Mouse (Mus musculus) CH12F3 (cell line): ENCODE measurements around the gene Ppp2r5b.

Experiments used
- in situ Hi-C: fragments of 300-500 bp; cut with MboI; formaldehyde crosslinking; loops from 2 replicates; pipeline ENCODE4 v1.14.3; 2020; ENCODE audit warnings: low sequenced_read_pairs

Ppp2r5b gene

DNA sequence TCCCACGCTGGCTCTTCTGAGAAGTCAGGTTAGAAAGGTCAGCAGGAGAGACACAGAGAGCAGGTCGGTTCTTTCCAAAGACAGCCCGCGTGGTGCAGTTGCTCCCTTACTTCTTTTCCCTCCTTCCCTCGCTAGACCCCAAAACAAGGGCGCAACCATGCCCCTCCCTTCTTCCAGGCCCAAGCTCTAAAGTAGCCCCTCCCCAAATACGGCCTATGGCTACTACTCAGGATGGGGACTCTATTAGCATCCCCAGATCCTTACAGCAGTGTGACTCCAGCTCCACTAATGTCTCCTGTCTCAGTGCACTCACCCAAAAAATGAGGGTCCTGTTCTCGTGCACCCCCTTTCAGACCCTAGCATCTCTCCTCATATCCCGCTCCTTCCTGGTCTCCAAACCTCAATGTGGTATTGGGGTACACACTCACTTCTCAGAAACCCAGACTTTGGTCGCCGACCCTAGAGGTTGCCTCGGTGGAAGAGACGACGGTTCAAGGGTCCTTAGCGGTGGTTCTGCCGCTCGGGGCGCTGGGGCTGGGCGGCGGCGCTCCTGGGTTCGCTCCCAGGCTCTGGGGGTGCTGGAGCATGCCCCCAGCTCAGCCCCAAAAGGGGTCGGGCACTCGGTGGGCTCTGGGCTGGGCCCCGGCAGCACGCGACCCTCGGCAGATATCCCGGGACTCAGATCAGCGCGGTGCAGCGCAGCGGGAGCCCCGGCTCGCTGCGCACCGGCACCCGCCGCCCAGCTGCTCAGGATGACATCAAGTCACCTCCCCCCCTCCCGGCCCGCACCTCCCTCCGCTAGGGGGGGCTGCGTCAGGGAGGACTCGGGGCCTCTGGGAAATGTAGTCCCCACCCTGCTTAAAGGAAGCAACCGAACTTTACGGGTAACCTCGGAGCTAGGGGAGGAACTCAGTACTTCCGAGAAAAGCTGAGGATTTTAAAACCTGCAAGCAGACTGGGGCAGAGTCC lies at the start of gene Ppp2r5b:
TSS of gene Ppp2r5b (minus strand) at position 789 of the 969 bp plus-strand sequence.
- in situ Hi-C loops: no loop called here

DNA sequence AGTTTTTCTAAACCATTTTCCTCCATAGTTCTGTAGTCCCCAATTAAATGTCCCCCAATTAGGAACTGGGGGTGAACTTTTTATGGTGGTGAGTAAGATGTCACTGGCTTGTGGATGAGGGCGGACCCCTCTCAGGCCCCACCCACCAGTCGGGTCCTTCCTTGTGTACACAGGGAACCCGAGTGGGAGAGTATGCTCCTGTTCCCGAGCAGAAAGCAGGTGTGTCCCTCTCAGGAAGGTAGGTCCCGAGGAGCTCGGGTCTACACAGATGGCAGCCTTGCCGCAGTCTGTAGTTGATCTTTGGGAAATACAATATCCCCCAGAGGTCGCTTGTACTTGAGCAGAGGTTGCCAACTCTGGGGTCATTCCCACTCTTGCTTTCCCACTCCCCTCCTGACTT lies 49.6 kb upstream of the Ppp2r5b start:
- in situ Hi-C loops: no loop called here

DNA sequence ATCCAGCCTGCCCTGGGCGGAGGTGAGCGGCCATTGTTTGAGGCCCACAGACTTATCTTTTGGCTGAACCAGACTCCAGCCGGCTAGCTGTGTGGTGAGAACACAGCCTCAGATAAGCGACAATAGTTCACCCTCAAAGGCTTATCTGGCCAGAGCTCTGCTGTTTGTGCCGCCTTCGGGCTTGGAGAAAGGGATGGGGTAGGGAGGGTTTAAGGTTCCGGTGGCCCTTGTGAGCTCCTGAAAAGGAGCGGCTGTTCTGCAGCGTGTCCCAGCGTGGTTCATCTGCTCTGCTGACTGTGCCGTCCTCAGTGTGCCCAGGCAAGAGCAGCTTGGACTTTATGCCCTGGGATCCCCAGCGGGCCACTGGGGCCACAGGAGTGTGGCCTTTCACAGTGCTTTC lies 48.8 kb upstream of the Ppp2r5b start:
- in situ Hi-C loops: no loop called here

DNA sequence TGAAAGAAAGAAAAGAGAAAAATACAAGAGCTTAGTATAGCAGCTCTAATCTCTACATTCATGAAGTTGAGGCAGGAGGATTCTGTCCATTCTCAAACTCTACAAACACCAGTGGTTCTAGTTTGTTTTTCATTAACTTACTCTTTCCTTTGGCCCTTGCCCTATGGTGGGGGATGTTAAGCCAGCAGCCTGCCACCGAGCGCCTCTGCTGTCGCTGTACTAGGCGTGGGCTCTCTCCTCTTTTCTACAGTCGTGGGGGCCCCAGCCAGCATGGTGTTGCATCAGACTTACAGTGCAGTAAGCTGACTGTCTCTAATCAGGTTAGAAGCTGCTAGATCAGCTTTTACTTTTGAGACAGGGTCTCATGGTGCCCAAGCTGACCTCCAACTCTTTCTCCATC lies 47.3 kb upstream of the Ppp2r5b start:
- in situ Hi-C loops: no loop called here

DNA sequence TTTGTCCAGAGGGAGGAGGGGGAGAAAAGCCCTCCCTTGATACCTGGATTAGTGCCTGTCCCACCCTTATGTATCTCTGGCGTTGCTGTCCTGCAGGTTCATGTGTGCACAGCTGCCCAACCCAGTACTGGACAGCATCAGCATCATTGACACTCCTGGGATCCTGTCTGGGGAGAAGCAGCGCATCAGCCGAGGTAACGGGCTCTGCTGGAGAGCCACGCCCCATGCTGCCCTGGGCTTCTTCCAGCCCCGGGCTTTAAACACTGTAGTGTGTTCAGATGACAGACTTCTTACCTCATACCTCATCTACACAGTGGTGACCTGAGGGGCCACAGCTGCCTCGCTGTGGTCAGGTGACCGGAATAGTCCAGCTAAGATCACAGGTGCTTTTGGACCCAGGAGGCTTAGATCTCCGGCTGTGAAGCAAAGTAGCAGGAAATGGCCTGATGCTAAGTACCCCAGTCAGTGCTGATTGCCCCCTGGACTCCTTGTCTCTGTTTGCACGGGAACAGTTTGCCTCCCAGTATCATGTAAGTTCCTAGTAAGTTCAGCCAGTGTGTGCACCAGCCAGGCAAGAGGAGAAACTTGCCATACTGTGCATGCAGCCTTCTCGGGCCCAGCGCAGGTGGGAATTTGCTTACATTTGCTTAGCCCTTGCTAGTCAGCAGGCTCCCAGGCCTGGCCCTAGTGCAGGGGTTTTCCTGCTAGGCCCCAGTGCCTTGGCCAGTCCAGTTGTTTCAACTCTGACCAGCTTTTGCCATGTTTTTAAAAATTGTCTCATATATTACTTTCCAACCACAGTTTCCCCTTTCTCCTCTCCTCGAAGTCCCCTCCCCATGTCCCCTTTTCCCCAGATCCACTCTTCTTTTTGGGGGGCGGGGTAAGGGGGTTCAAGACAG lies 45.7 kb upstream of the Ppp2r5b start:
- in situ Hi-C loops: no loop called here

DNA sequence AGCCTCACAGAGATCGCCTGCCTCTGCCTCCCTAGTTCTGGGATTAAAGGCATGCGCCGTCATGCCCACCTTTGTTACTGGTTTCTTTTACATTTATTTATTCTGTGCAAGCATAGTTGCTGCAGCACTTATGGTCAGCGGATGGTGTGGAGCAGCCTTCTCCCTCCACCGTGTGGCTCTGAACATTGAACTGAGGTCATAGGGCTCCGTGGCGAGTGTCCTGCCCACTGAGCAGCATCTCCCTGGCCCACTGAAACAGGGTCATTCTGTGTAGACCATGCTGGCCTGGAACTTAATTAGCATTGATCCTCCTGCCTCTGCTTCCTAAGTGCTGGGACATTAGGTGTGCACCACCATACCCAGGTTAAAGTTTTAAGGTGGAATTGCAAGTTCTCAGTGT lies 44.9 kb upstream of the Ppp2r5b start:
- in situ Hi-C loops: no loop called here

DNA sequence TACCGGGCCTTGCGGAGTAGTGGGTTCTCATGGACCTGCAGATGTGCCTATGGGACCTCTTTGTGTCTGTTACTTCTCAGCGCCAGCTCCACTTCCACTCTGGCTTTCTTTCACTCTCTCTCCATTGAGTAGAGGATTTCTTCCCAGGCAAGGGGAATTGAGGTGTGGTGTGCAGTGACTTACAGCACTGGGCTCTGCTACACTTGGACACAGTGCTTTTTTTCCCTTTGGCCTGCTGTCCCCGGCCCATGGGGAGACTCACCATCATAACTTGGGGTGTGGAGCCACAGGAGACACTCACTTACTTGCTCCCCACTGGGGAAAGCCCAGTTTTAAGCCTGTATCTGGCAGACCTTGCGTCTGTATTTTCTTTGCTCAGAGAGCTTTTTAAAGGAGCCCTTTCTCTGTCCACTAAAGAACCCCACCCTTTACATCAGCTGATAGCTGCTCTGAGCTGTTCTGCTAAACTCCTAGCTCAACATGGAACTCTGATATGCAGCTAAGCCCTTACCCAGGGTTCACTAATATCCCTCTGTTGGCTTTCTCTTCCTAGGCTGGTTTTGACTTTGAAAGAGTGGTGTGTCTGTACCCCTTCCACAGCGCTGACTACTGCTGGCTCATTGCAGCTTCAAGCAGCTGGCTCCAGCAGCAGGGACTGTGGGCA lies 43.9 kb upstream of the Ppp2r5b start:
- in situ Hi-C loops: no loop called here

DNA sequence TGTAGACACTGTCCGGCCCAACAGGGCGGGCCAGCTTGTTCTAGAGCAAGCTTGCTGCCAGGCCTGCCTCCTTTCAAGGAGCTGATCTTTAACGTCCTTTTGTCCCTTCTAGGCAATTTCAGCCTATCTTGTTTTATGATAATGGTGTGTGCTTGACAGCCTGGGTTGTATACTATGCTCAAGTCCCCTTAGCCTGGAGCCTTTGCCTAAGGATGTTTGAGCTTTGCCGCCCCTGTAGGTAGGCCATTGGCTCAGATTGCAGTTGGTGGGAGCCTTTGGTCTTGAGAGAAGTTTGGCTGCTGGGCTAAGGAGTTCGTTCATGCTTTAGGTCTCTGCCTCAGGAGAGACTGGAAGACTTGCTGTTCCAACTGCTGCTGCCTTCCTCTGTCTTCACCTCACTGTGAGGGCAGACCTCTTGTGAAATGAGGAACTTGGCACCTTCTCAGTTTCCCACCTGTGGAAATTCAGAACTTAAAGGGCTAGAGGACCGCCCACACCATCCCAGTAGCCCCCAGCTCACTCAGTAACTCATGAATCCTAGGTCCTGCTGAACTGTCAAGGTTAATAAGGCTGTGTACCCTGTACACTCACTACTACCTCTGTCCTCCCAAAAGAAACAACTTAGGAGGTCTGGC lies 42.9 kb upstream of the Ppp2r5b start:
- in situ Hi-C loops: no loop called here

DNA sequence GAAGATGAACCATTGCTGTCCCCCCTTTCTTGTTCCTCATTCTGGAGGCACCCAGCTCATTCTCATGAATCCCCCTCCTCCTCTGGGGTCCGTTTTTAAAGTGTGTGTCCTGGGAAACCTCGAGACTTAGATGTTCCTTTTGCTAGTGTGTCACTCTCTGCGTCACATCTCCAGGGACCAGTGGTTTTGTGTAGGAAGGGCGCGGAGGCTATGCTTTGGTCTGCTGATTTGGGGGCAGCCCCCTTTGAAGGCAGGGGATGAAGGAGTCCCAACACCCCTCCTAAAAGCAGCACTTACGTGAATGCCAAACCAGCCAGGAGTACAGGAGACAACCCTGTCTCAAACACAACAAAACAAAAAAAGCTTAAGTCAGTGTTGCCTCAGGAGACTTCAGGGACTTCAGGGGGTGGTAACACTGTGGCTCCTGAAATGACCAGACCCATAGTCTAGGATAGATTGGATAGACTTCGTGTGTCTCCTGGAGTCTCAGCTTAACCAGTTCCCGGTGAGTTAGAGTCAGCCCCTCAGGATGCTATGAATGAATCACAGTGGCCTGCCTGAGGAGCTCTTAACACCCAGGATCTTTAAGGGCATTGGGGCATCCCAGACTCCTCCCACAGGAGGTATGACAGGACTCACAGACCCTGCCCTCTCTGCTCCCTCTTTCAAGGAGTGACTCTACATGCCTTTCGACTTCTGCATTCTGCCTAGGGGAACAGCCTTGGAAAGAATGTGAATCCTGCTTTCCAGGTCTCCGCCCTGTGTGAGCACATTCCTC lies 42.2 kb upstream of the Ppp2r5b start:
- in situ Hi-C loops: no loop called here

DNA sequence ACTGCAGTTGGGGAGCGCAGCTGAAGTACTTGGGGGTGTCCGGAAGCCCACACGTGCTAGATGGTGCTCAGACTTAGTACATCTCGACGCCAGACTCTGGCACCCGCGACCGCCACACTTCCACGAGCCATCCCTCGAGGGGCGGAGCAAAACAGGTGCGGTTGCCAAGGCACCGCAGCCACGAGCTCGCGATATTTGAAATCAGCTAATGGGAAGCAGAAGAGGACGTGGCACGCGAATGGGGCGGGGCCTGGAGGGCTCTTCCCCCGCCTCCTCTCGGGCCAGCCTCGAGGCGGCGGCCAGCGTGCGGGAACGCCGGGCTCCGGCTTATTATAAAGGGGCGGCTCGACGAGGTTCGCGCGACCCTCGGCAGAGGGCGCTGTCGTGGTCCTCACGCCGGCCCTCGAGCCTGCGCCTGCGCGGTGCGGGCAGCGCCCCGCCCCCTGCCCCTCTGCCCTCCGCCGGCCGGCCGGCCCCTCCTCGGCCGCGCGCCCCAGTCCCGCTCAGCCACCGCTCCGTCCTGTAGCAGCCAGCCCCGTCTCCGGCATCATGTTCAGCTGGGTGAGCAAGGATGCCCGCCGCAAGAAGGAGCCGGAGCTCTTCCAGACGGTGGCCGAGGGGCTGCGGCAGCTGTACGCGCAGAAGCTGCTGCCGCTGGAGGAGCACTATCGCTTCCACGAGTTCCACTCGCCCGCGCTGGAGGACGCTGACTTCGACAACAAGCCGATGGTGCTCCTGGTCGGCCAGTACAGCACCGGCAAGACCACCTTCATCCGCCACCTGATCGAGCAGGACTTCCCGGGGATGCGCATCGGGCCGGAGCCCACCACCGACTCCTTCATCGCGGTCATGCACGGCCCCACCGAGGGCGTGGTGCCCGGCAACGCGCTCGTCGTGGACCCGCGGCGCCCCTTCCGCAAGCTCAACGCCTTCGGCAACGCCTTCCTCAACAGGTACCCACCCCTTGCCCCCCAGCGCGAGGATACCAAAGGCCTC lies 41.1 kb upstream of the Ppp2r5b start, which contains the start of gene Ehd1:
TSS of gene Ehd1 (plus strand) at position 300 of the 996 bp plus-strand sequence.
- in situ Hi-C loops: no loop called here

DNA sequence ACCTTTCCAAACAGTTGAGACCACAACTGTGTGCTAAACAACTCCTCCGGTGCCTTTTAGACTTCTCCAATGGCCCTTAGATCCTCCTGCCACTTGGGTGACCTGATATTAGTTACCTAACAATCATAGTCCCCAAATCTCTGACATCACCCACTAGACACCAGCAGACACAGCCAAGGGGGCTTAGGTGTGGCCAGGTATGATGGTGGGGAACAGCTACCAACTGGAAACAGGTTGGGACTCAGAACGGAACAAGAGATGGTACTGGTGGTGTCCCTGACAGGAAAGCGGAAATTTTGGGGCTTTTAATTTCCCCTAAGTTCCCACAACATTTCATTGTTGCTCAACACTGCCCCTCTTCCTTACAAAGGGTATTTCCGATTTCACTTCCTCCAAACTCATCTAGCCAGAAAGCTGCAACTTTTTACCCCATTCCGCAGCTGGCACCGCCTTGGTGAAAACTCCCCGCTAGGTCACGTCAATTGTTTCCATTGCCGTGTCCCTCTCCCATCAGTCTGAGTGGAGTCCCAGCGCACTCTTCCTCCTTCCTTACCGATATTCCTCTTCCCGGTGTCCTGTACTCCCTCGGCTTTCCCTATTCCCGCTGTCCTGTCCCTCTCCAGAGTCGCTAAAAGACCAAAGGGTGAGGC lies 40.2 kb upstream of the Ppp2r5b start:
- in situ Hi-C loops: no loop called here

DNA sequence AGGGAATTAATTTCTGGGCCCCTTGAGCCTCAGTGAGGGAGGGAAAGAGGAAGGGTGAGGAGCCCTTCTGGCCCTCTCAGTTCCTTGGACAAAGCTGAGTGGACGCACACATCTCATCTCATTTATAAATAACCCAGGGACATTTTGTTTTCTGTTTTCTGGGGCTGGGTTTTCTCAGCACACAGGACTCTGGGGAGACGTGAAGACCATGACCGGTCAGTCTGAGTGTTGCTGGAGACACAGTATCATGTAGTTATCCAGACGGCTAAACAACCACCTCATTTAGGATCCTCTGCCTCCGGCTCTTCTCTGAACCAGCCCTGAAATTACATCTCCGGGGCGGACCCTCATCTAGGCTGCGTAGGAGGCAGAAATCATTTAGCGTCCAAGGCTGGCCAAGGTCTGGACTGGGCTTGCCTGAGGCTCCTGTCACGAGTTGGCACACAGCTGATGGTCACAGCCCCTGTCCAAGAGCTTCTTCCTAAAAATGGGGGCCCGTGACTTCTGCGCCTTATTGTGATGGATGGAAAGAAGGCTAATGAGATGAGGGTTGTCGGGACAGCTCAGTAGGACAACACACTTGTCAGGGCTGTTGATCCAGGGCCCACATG lies 38.4 kb upstream of the Ppp2r5b start:
- in situ Hi-C loops: no loop called here

DNA sequence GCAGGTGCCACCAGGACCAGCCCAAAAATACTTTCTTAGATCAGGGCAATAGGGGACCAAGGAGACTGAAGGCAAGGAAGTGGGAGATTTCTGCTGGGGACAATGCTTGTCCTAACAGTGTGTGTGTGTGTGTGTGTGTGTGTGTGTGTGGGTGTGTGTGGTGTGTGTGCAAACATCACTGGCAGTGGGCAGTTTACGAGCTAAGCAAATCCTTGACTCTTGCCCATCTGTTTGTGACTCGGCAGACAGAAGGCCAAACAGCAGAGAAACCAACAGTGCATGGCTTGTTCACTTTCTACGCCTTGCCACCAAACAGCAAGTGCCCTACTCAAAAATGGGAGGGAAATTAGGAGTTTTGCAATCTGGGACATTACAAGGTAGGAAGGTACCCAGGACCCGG lies 37.9 kb upstream of the Ppp2r5b start:
- in situ Hi-C loops: no loop called here

DNA sequence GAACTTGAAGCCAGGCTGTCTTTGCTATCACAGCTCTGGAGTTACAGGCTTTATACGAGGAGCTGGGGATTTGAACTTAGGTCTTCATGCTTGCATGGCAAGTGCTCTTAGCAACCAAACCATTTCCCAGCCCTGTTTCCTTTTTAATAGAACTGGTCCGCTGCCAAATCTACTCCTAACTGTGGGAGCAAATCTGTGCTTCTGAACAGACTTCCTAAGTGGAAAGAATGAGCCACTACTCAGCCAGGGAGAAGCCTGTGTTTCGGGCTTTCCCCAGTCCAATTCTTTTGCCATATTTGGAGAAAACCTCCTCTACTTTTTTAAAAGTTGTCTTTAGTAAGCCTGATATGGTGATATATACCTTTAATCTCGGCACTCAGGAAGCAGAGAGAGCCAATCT lies 37.1 kb upstream of the Ppp2r5b start:
- in situ Hi-C loops: no loop called here

DNA sequence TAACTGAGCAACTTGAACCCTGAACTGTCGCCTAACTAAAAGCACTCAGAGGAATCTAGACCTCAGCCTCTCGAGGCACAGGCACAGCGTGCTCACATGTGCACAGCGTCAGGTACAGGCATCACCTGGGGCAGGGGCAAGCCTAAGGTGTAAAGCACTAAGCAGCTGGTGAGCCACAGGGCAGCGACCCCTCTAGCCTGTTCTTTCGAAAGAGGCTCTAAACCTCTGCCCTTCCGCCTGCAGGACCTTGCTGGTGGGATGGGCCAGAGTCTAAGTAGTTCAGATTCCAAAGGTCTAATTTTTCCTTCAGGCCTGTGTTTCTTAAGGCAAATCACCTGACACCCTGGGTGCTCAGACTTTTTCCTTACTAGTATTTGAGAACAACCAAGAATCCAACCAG lies 36.4 kb upstream of the Ppp2r5b start:
- in situ Hi-C loops: no loop called here

DNA sequence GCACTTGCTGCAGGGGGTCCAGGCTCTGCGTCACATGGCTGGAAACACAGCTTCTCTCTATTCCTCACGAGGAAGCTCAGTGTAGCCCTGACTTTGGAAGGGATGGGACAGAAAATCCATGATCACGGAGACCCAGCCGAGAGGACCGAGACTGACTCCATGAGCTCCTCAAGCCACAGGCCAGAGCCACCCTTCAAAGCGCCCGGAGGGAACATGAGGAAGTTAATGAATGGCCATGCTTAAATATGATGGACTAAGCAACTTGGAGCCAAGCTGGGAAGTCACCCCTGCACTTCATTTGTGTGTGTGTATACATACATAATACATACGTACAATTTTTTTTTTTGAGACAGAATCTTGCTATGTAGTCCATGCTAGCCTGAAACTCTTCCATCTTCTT lies 35.5 kb upstream of the Ppp2r5b start:
- in situ Hi-C loops: no loop called here

DNA sequence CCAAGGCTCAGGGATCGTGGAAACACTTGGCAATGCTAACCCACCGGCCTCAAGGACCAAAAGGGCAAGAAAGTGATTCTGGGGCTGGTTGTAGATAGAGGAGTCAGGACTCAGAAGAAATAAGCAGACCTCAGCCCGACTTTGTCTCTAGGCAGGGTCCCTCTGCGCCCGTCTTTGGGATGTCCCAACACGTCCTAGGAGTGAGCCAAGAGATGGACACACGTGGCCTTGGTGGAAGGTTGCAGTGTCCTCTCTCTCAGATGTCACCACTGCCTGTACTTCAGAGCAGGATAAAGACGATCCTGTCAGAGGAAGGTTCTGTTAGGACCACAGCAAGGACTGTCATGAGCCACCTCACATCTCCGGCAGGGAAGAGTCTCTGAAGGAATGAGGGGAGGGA lies 35.0 kb upstream of the Ppp2r5b start:
- in situ Hi-C loops: no loop called here
